Mouse (Mus musculus): ENCODE results near the gene Mast4.

Mast4 gene

DNA sequence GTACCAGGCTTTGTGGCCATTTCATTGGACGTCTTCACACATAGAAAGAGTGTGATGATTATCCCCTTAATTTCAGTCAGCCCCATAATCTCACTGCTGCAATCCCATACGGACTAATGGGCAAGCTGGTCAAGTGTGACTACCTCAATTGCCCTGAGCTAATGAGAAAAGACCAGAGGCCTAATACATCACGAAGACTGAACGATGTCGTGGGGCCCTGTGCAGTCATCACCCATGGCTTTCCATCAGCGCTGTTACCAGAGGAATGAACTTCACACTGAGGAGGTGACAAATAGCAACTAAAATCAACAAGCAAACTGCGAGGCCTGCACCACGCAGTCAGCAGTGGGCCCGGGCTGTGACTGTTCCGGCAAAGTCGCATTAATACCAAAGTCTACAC, 344.7 kb downstream of the Mast4 start:
- no peak for DNase-seq (ENCODE audit: low read depth)

GRCm38 (mm10) chr13:102988976-102989375, 345.3 kb downstream of the Mast4 start:
- no peak for DNase-seq (ENCODE audit: low read depth)

DNA sequence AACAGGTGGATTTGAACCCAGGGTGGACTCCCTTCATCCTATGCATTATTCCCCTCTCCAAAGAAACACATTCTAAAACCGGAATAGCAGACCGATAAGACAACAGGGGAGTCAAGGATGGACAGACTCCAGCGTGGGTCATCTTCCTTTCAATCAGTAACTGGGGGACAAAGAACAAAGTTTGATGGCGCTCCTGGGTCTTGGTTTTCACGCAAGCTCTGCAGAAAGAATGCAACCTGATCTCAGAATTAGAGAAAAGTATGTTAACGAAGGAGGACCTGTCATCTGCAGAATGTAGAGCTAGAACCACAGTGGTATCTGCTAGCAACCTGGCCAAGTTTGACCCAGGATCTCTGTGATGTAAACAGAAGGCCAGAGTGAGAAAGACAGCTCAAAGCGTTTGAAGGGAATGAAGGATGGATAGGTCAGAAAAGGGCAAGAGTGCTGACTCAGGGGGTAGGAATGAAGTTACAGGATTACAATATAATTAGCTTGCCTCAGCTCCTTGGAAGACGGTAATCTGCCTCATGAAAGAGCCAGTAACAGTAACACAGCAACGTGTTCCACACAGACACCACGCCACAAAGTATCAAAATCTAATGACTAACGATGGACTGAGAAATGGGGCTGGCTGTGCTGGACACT, 345.9 kb downstream of the Mast4 start:
- DNase-seq (ENCODE audit: low read depth), result peak; percentile 41

DNA sequence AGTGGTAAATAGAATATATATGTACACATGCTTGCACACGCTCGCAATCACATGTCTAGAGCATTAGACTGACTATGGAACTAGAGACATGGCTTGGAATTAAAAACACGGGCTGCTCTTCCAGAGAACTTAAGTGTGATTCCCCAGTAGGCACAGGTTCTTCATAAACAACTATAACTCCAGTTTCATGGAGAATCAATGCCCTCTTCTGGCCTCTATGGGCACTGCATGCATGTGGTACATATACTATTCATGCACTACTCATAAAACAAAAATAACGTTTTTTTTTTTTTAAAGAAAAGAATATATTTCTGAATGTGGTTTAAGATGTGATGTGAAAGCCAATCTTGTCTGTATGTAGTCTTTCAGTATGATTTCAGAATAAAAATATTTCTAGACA, 349.7 kb downstream of the Mast4 start:
- DNase-seq (ENCODE audit: low read depth), result no peak

DNA sequence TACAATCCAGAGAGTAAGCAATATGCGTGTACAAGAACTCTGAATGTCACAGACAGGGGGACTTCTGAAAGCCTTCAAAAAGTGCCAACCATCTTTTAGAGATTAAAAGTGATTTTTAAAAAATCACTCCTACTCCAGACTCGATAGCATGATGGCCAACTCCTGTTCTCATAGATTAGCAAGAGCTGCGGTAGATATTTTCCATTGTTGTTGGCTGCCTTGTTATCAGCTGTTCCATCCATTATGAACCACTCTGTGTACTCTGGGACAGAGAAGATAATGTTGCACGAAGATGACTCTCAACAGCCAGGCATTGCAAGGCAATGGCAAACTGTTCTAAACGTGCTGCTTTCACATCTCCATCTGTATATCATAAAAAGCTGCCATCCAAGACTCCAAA, 360.4 kb downstream of the Mast4 start:
- no peak for DNase-seq (ENCODE audit: low read depth)

GRCm38 (mm10) chr13:102963471-102963870, 370.8 kb downstream of the Mast4 start:
- DNase-seq (ENCODE audit: low read depth), result peak; percentile 44

- peak; percentile 63 for DNase-seq (ENCODE audit: low read depth)
These were observed 375.7 kb downstream of the Mast4 start for GRCm38 (mm10) chr13:102958273-102959270.

- peak; percentile 76 for DNase-seq (ENCODE audit: low read depth)
These were observed 376.6 kb downstream of the Mast4 start for GRCm38 (mm10) chr13:102957508-102958272.

DNA sequence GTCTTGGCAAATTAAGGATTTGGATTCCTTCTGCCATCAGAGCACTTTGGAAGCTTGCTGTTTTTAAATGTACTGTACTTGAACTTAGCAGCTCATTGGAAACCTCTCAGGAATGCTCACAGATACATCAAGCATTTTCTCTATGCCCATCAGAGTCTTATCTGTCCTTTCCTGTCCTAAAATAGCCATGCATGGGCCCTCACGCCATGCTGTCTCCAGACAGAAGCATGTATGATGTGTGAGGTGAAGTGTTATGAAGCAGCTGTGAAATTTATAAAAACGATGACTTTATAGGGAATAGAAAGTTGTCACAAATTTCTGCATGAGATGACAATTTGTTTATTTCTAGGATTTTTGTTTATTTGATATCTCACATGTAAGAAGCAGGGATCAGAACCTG, 378.8 kb downstream of the Mast4 start:
- DNase-seq (ENCODE audit: low read depth), result no peak

GRCm38 (mm10) chr13:102949756-102950155, 384.5 kb downstream of the Mast4 start:
- no peak for DNase-seq (ENCODE audit: low read depth)

- peak; percentile 80 for DNase-seq (ENCODE audit: low read depth)
These were observed 385.3 kb downstream of the Mast4 start for GRCm38 (mm10) chr13:102948966-102949365.

DNA sequence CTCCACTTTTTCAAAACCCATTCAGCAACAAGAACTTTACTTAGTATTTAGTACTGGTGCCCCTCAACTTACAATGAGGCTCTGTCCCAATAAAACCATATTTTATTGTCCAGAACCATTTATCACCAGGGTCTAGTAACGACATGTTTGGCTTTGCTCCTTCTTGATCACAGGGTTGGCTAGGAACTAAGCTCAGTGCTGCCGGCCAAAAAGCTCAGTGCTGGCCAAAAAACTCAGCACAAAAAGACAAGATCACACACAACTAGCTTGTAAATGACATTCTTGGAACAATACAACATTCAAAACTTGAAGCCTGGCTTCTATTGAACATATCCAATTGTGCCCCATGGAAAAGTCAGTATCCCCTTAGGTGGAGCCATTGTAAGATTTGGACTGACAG, 386.8 kb downstream of the Mast4 start:
- peak; percentile 50 for DNase-seq (ENCODE audit: low read depth)

GRCm38 (mm10) chr13:102946024-102946821, 388.1 kb downstream of the Mast4 start:
- no peak for DNase-seq (ENCODE audit: low read depth)

DNA sequence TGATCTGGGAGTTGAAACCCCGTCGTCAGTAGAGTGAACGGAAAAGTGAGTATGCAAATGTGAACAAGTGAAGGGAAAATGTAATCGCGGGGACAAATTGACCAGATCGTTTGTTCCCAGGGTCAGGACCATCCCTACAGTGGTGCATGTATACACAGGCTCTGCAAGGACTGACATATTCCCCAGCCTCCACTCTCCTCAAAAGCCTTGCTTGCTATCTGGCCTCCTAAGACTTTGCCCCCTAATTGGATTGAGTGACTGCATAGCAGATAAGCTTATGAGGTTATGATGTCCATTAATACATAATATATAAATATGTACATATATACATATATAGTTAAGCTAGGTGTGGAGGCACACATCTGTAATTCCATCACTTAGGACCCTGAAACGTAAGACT, 388.8 kb downstream of the Mast4 start:
- DNase-seq (ENCODE audit: low read depth), result no peak

GRCm38 (mm10) chr13:102944516-102944915, 389.8 kb downstream of the Mast4 start:
- DNase-seq (ENCODE audit: low read depth), result no peak

DNA sequence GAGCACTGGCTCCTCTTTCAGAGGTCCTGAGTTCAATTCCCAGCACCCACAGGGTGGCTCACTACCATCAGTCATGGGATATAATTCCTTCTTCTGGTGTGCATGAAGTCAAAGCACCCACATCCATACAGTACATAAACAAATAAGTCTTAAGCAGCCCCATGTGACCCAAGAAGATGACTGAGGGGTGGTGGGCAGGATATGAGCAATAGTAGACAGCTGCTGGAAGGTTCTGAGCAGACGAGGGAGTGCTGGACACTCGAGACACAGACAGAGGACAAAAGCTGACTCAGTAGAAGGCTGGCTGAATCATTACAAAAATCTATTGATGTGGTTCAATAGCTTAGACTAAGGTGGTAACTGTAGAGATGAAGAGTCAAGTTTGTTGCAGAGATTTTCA, 391.7 kb downstream of the Mast4 start:
- no peak for DNase-seq (ENCODE audit: low read depth)

DNA sequence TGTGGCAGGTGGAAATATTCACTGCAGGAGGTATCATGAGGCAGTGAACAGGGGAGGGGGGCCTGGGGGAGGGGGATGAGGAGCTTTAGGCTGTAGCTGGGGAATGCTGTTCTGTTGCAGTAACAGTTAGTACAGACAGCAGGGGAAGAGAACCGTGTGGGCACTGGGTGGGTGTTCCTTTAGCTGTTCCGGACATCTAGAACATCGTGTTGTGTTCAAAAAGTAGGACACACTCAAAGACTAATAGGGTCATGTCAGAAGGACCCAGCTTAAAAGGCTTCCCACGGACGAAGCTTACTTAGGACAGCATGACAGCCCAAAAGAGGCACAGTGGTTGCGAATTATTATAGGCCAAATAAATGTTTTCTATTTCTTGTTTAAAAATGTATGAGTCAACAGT, 393.8 kb downstream of the Mast4 start:
- no peak for DNase-seq (ENCODE audit: low read depth)

DNA sequence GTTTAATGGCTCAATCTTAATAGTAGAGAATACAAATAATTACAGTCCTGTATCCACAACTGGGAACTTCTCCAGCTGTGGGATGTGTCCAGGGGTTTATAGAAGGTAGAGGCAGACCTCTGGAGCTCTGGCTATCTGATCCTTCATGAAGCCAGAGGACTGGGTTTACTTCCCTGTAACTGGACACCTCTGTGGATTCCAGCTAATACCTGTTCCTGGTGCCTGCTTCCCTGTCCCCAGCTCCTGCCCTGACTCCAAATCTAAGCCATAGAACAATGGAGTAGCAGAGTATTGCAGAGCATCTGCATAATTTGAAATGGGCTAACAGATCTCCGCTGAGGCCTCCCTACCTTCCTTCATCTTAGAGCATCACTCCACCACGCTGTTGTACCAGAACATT, 398.1 kb downstream of the Mast4 start:
- DNase-seq (ENCODE audit: low read depth), result no peak

DNA sequence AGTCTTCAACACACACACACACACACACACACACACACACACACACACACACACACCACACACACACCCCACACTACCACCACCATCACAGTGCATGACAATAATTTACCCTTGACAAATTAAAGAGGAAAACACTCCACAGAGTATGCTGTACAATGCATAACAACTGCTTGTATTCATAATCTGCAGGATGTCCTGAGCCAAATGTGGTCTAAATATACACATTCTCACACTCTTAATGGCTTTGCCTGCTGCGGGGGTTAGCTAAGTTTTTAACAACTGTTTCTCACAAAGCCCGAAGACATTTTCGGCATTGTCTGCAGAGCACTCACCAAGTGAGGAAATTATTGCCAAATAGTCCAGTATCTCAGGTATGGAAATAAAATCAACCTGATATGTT, 398.5 kb downstream of the Mast4 start:
- DNase-seq (ENCODE audit: low read depth), result no peak

DNA sequence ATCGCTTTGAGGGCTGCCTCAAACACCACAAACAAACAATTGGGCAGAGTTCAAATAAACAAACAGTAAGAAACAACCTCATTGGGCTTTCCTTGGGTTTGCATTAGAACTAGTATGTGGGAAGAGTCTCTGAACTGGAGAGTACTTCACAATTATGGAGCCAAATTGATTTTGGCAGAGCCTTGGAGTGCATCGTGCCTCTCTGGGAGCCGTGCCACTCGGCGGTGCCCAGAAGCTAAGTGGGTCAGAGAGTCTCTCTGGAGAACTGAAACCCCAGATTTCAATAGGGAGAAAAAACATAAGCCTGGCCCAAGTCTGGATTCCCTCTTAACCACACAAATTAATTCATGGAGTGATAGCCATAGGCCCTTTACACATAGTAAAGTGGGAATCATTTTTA, 400.6 kb downstream of the Mast4 start:
- DNase-seq (ENCODE audit: low read depth), result peak; percentile 33

DNA sequence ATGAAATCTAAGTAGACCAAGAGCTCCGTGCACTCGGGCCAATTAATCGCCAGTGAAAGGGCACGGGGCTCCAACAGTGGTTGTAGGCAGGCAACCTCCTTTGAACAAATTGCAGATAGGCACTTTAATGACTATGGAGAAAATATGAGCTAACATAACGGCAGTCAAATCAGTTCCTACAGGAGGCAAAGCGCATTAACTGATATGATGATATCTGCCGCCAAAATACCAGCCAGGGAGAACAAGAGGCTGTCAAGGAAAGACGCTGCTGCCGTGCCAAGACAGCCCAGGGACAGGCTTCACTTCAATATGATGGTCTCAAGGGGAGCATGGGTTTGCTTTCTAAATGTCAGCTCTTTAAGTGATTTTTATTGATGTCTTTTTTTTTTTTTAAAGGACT, 401.9 kb downstream of the Mast4 start:
- DNase-seq (ENCODE audit: low read depth), result no peak

DNA sequence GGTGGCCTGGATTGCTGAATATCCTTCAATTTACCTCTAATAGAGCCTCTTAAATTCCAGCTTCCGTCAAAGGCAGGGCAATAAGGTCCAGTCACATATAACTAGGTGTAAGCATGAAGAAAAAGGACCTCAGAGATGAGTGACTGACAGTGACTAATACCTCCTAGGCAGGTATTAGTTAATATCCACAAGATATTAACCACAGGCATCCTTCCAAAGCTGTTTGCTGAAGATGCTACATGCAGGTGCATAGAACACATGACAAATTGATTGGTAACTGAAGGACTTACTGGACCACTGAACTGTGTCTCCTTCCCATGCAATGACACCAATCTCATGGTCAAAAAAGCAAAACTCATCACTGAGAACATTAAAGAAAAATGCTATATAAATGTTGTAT, 402.3 kb downstream of the Mast4 start:
- DNase-seq (ENCODE audit: low read depth), result no peak
